Mouse (Mus musculus): ENCODE data around the gene Melk.

Gene Melk

DNA sequence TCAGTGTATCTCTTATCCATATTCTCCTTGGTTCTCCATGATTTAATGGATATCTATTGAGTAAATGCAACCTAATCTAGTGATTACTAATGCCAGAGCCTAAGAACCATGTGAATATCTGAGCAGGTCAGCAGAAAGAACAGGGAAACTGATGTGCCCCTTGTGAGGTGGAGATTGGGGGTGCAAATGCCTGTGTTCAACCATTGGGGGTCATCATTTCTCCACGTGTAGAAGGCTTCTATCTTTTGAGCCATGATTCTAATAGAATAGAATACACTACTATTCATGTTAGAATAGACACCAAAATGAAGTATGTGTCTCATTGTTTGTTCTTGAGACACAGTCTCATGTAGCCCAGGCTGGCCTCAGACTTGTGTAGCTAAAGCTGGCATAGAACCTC is 27.3 kb downstream of the Melk start:
- no peak for DNase-seq (ENCODE audit: low spot score)

DNA sequence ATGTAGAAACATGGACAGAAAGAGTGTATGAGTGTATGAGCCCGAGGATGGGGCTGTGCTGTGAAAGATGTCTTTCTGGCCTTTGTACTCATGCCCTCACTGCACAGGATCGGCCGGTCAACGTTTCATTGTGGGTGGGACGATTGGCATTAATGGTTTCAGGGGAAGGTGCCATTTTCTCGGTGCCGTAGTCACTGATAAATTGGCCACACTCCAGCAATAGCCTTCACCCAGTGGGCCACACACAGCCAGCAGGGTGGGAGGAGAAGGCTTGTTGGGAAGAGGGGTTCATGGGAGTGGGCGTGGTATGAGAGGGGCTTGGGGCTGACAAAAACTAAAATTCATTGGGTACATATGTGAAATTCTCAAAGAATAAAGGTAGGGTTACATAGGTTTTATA is 34.3 kb downstream of the Melk start:
- DNase-seq (ENCODE audit: low spot score) = no peak

DNA sequence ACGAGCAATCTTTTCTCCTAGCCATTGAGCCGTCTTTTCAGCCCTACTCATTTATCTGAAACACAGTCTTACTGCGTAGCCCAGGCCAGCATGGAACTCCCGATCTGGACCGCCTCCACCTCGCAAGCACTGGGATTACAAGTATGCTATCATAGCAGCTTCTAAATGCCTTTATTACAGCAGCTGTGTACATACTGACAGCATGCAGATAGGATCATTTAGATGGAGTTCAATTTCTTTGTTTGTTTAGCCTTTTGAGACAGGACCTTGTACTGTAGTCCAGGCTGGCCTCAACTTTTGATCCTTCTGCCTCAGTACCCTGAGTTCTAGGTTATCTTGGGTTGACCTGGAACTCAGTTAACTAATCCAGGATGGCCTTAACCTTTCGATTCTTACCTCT is 61.0 kb downstream of the Melk start:
- DNase-seq (ENCODE audit: low spot score) = no peak

DNA sequence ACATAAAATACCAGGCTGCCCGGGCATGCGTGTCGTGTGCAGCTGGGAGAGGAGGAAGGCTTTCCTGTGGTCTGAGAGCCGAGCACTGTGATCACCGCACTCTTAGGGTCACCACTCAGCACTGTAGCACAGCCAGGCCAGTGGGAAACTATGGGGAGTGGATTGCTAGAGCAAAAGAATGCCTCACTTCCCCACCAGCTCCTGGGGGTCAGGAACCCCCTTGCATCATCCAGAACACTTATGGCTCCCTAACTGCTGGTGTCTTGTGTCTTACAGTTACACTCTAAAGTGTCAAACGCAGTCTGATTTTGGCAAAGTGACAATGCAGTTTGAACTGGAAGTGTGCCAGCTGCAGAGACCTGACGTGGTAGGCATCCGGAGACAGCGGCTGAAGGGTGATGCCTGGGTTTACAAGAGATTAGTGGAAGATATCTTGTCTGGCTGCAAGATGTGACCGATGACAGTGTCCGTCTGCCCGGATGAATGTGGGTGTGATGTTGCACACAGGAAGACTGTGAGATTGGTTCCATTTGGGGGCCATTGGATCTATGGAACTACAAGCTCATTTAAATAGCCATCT is 62.8 kb downstream of the Melk start:
- DNase-seq (ENCODE audit: low spot score) = no peak

DNA sequence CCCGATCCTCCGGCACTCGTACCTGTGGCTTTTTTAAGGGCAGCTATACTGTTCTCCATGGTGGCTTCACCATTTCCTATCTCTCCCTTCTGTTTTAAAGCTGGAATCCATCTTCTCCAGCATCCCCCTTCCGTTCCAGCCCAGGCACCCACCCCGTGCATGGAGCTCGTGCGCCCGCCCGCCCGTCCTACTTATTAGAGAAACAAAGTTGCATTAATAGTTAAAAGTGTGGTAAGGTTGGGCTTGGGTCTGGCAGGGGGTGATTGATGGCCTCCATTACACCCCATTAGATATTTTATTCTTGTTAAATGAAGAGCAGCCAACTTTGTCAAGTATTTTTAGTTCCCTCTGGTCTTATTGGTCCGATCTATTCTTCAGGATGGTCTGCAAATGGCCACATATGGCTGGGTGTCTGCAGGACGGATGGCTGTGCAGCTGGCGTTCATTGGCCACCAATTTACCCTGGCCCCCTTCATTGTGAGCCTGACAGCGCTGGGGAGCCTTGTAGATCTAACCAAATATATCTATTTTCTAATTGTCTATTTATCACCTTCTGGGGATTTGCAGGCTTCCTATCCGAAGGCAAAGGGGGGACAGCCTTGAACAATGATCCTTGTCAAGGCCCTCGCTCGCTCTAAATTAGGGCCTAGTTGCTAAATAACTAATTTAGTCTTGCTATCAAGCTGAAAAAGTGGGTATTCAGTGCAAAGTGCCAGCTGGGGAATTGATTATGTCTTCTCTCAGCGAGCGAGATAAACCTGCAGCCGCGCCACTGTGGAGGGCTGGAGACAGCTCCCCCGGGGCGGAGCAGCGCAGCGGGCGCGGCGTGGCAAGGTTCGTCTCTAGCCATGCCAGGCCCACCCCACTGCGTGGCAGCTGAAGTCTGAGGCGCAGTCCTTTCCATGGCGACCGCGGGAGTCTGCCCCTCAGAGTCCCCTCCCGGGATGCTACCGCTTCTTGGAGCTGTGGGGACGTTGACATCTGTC is 91.8 kb downstream of the Melk start:
- peak; percentile 62 for DNase-seq (ENCODE audit: low spot score)

DNA sequence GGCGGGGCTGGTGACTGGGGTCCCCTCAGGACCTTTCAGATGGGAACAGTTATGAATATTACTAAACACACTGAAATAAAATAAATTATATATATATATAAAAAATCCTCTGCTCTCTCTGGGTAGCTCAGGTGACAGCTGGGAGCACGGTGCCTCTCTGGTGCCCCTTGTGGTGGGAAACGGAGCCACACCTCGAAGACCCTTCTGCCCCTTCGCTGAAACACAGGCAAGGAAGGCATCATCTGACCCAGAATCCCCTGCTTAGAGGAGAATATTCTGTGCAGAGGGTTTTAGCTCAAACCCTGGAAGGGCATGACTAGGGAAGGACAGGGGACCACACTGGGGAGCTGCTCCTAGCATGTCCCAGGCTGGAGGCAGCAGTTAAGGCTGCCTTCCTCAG is 101.9 kb downstream of the Melk start:
- DNase-seq (ENCODE audit: low spot score) = peak; percentile 22

DNA sequence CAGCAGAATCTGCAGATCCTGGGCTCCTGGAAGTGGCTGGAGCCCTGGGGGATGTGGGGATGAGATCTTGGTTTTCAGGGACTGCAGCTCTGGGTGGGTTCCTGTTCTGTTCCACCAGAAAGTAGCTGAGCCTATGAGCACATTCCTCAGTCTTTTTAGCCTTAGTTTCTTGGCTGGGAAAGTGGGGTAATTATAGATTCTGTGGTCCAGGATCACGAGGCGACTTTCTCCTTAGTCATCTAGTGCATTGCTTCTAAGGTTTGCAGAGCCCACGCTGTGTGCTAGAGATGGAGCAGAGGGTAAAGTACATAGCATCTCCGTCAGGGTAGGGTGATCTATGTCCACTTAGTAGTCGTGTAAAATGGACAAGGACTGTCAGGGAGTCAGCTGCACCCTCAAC is 103.8 kb downstream of the Melk start:
- DNase-seq (ENCODE audit: low spot score) = no peak
